11 mouse cellular contexts compared by ENCODE assay signal in genomic region chr3:55660261-55660838, GRCm38 (mm10).
A peak's percentile ranks its signal among the peaks of the same experiment; 100 is the strongest.
DNase-seq lines count a peak whose midpoint lies in the region; ATAC-seq and TF ChIP-seq lines count a peak whose summit lies in the region.
"Had no signal": no experiment of that assay in that cellular context is flagged by ENCODE, and none has a peak within 500 bp of the region (broad histone marks: within the 10 kb centered on the region; RNA-seq: fewer than 3 reads in every experiment).

No protein-coding gene starts in this region.

- H3K27me3 ChIP-seq in hindbrain, embryonic 14.5 days (ENCODE audit: control insufficient read depth, insufficient read depth, low read length) = no peaks in the 10 kb centered on the region
- no peaks in the 10 kb centered on the region for H3K27me3 ChIP-seq in hindbrain, embryonic 16.5 days (replicated peaks; ENCODE audit: control insufficient read depth, insufficient read depth, low read length)
- H3K27me3 ChIP-seq in lung, postnatal 0 days (replicated peaks; ENCODE audit: insufficient read depth, low read length) = no peaks in the 10 kb centered on the region

- in situ Hi-C loops in ES-E14 (cut with MboI; ENCODE audit: low sequenced_read_pairs in 2 of 2, unreplicated experiment in 2 of 2) = no loop called here

- 0 out of 2 replicates have a peak, but pooled peaks cover 3% of the 10 kb centered on the region for H3K4me1 ChIP-seq in hindbrain, embryonic 14.5 days (replicated peaks; ENCODE audit: control insufficient read depth, insufficient read depth, low read length)
- H3K4me1 ChIP-seq in hindbrain, embryonic 16.5 days (ENCODE audit: control insufficient read depth, insufficient read depth, low read depth, low read length) = peaks cover 4% of the 10 kb centered on the region
- H3K4me1 ChIP-seq in lung, postnatal 0 days (ENCODE audit: insufficient read depth, low read depth, low read length) = no peaks in the 10 kb centered on the region
- no peaks in the 10 kb centered on the region for H3K4me1 ChIP-seq in ES-E14 (ENCODE audit: control insufficient read depth in 2 of 2, insufficient read depth in 2 of 2, low read length in 2 of 2, poor library complexity in 1 of 2)

- no peak for ATAC-seq in hindbrain, embryonic 14.5 days (ENCODE audit: low FRiP score)
- no peak for ATAC-seq in hindbrain, embryonic 16.5 days
- ATAC-seq in lung, postnatal 0 days = no peak
- peak; percentile 71 for ATAC-seq in megakaryocyte progenitor cell, adult 5-6 weeks (replicated peaks; ENCODE audit: poor library complexity)

- no peak for DNase-seq in hindbrain, embryonic 14.5 days (ENCODE audit: low spot score)
- no peak for DNase-seq in lung, postnatal 0 days (ENCODE audit: low spot score)
- DNase-seq in lung, postnatal 10 days = no peak
- DNase-seq in ES-E14 (ENCODE audit: low read depth, low spot score) = no peak
- DNase-seq in right cerebral cortex, postnatal 25 days = no peak
- no peak for DNase-seq in cerebellum, postnatal 36 days
- DNase-seq: adrenal gland, postnatal 36 days; cerebellum, adult 9-11 months; heart, postnatal 10 days had no signal

- 0 out of 2 replicates have a peak overlapping the region, but pooled peaks have one; percentile 1 for H3K27ac ChIP-seq in hindbrain, embryonic 14.5 days
- H3K27ac ChIP-seq in hindbrain, embryonic 16.5 days (ENCODE audit: low read depth, low read length) = no peak overlapping the region
- no peak overlapping the region for H3K27ac ChIP-seq in lung, postnatal 0 days (ENCODE audit: low read length)
- H3K27ac ChIP-seq in ES-E14 (ENCODE audit: insufficient read depth, low read depth, low read length, poor library complexity, severe bottlenecking) = no peak overlapping the region

- no peak overlapping the region for H3K4me2 ChIP-seq in hindbrain, embryonic 14.5 days (replicated peaks)
- no peak overlapping the region for H3K4me2 ChIP-seq in hindbrain, embryonic 16.5 days (ENCODE audit: low read length)
- no peak overlapping the region for H3K4me2 ChIP-seq in lung, postnatal 0 days (replicated peaks; ENCODE audit: low read depth, low read length)

- H3K9ac ChIP-seq in hindbrain, embryonic 14.5 days = no peak overlapping the region
- H3K9ac ChIP-seq in hindbrain, embryonic 16.5 days (ENCODE audit: low read depth, low read length) = no peak overlapping the region
- no peak overlapping the region for H3K9ac ChIP-seq in lung, postnatal 0 days (replicated peaks; ENCODE audit: low read depth)
- no peak overlapping the region for H3K9ac ChIP-seq in ES-E14 (ENCODE audit: insufficient read depth, low read depth, low read length, poor library complexity, severe bottlenecking)

- peak; percentile 46 for TF ChIP-seq CTCF in lung, postnatal 0 days (IDR thresholded peaks at IDR 0.05)

- H3K4me3 ChIP-seq in hindbrain, embryonic 14.5 days (replicated peaks; ENCODE audit: low read length) = no peak overlapping the region
- H3K4me3 ChIP-seq in hindbrain, embryonic 16.5 days (ENCODE audit: low read length) = no peak overlapping the region
- no peak overlapping the region for H3K4me3 ChIP-seq in lung, postnatal 0 days (ENCODE audit: low read depth, low read length)
- no peak overlapping the region for H3K4me3 ChIP-seq in ES-E14 (ENCODE audit: insufficient read depth in 1 of 2, low read depth in 1 of 2, low read length in 2 of 2, poor library complexity in 1 of 2, severe bottlenecking in 1 of 2)

- H3K9me3 ChIP-seq in hindbrain, embryonic 14.5 days (ENCODE audit: control insufficient read depth, low read length) = no peaks in the 10 kb centered on the region
- H3K9me3 ChIP-seq in hindbrain, embryonic 16.5 days (ENCODE audit: control insufficient read depth, low read length) = no peaks in the 10 kb centered on the region
- H3K9me3 ChIP-seq in lung, postnatal 0 days (ENCODE audit: low read length) = no peaks in the 10 kb centered on the region
- no peaks in the 10 kb centered on the region for H3K9me3 ChIP-seq in ES-E14 (ENCODE audit: control insufficient read depth, insufficient read depth, low read depth, low read length)

- no peak for TF ChIP-seq EP300 in lung, postnatal 0 days (IDR thresholded peaks at IDR 0.05)

- WGBS in hindbrain, embryonic 14.5 days = 89% methylated on average over 10 of the region's 10 CpGs
- 90% methylated on average over 10 of the region's 10 CpGs for WGBS in hindbrain, embryonic 16.5 days
- 67% methylated on average over 10 of the region's 10 CpGs for WGBS in lung, postnatal 0 days

- no peaks in the 10 kb centered on the region for H3K36me3 ChIP-seq in hindbrain, embryonic 14.5 days (replicated peaks; ENCODE audit: control insufficient read depth, insufficient read depth)
- H3K36me3 ChIP-seq in hindbrain, embryonic 16.5 days (ENCODE audit: control insufficient read depth, insufficient read depth, low read length) = no peaks in the 10 kb centered on the region; the same call in 1 of the 2 replicates
- no peaks in the 10 kb centered on the region for H3K36me3 ChIP-seq in lung, postnatal 0 days (ENCODE audit: insufficient read depth, low read length)
- no peaks in the 10 kb centered on the region for H3K36me3 ChIP-seq in ES-E14 (ENCODE audit: control insufficient read depth, insufficient read depth, low read length, poor library complexity, severe bottlenecking)

TF ChIP-seq in ES-E14, 5 proteins besides CTCF, POLR2A, EP300 and RAD21:
- TF ChIP-seq ZC3H11A (IDR thresholded peaks at IDR 0.05; ENCODE audit: borderline replicate concordance, low read depth, low read length) = 0 out of 2 replicates have a peak, but pooled peaks have one; percentile 4
- TF ChIP-seq HCFC1 (IDR thresholded peaks at IDR 0.05; ENCODE audit: borderline replicate concordance, insufficient read depth, low read length) = no peak
TF ChIP-seq in ES-E14: peak in this region for 1.
